Mouse (Mus musculus) B cell, adult 2 months (primary cell): ENCODE measurements around the gene Mpdz.

Experiments used
- DNase-seq, 2 experiments: peaks; one replicate each; pipeline ENCODE4 v3.0.0; 2022

Mpdz gene

DNA sequence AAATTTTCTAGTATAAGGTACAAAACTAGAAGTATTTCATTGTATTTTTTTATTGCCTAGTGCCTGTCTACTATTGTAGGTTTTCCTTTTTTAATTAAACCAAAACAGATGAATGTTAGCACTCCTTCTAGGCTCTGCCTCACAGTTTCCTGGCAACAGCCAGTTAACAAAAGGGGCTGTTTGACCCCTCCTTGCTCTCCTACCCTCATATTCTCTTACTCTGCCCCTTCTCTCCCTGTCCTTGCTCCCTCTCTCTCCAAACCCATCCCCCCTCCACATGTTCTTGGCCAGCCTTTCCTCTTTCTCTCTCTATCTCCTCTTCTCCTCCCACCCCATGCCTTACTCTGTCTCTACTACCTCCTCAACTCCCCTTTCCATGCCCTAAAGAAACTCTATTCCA is 53.4 kb downstream of the Mpdz start:
- DNase-seq, result no peak

DNA sequence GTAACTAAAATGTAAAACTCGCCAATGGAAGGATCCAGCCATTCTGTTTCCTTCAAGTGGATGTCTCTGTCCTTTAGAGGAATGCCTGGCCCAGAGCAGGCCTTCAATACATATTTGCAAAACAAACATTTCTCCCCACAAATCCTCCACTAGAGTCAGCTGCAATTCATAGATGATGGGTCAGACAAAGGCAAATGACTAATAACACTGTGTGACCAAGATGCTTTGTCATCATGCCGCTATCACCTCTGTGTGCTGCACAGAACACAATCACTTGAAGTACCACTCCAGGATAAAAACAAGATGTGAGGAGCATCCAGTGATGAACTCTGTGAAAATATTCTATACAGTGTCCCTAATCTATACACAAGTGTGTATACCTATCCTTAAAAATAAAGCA is 55.0 kb downstream of the Mpdz start:
- no peak for DNase-seq

DNA sequence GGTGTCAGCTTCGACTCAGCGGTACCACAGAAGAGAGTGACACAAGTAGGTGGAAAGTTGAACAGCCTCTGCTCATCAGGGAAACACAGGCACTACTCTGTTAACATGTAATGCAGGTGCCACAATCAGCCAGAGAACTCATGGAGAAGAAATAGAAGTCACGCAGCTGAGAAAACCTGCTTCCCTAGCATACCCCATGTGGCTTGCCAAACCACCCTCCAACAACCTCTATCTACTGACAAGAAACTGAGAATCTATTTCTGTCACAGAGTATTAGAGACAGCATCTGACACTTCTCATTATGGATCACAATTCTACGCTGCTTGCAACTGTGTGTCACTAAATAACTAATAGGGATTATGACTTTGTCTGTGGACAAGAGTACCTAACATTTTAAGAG is 70.3 kb downstream of the Mpdz start:
- DNase-seq, result no peak

- DNase-seq, result no peak
These were observed 91.2 kb downstream of the Mpdz start for GRCm38 (mm10) chr4:81351368-81351767.

GRCm38 (mm10) chr4:81348646-81349045 is 94.0 kb downstream of the Mpdz start:
- DNase-seq, result no peak

DNA sequence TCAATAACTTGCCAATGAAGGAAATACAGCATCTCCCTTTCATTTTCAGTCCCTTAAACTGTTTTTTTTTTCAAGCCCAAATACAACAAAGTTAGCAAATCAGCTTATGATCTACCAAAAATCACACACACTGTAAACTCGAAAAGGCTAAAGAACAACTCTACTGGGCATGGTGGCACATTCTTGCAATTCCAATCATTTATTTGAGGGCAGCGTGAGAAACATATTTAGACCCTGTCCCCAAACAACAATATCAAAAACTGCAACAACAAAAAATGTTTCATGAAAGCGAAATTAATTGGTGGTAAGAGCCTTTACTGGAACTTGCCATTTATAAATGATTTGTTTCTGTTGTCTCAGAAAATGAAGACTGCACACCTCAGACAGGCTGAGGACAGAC is 97.5 kb downstream of the Mpdz start:
- DNase-seq, result no peak

DNA sequence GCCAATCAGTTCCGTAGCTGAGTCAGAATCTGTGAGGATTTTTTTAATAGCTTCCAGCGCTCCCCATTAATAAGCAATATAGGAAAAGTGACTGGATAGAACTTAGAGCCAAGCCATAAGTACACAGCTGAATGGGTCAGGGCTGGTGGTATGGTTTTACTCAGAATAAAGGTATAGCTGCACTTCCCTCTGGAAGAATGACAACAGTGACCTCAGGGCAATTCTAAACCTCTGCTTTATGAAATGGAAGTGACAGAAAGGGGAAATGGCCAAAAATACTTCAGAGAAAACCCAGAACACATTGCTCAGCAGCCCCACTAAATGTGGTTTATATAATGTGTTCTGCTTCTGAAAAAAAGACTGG is 109.0 kb downstream of the Mpdz start:
- no peak for DNase-seq

DNA sequence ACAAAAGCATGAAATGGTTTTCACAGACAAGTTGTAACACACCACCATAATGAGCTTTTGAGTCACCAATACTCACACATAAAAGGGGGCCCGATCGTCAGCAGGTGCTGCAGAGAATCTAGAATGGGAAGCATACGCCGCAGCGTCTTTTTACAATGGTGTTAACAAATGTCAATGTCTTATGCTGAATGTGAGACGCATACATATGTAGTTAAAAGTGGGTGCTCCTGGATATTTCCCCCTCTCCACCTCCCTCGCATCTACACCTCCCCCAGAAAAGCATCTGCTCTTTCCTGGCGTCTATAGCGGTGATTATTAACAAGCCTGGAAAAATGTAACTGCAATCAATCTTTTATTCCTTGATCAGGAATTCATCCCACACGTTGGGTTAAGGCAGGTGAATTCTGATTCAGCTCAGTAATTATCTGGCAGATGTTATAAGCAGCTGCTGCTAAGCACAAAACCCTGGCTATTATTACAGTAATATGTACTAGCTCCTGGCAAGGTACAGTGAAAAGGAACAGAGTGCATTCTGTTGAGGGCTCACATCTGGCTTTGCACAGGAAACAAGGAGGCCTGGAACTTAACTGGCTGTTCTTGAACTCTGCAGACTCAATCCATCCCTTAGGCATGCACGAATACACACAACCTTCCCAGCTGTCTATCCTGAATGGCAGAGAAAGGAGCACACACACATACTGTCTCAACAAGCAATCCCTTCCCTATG is 109.6 kb downstream of the Mpdz start:
- no peak for DNase-seq

DNA sequence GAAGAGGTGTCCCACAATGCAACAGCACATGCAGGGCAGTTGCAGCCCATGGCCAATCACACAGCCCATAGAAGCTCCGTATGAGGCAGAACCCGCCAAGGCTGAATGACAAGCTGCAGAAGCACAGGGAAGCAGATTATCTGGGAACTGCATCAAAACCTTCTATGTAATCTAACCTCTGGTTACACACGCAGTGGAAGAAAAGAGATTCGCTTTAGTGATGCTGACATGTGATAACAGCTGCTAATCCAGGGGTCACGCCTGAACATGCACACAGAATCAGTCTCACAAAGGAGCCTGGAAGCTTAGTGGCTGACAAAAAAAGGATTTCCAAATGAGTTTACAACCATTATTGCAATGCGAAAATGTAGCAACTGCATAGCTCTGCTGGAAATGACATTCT is 110.2 kb downstream of the Mpdz start:
- DNase-seq, result no peak

GRCm38 (mm10) chr4:81327694-81328093 is 114.9 kb downstream of the Mpdz start:
- no peak for DNase-seq

- no peak for DNase-seq
These were observed 118.8 kb downstream of the Mpdz start for GRCm38 (mm10) chr4:81323853-81324252.

- no peak for DNase-seq
These were observed 120.4 kb downstream of the Mpdz start for GRCm38 (mm10) chr4:81322232-81322631.

DNA sequence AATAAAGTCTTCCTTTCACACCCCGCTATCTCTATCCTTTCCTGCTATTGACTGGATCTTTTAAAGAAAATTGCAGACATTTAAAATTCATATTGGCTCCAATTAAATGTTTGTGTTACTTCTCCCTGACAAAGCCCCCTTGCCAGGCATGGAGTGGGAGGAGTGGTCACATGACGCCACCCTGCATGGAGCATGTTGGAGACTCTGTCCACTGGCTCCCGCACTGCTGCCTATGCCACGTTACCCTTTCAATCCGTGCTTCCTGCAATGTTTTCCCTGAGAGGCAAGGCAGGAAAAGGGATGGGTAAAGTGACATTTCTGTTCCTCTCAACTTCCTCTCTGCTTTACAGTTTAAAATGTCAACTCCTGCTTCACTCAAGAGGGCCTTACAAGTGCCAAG is 128.0 kb downstream of the Mpdz start:
- no peak for DNase-seq

DNA sequence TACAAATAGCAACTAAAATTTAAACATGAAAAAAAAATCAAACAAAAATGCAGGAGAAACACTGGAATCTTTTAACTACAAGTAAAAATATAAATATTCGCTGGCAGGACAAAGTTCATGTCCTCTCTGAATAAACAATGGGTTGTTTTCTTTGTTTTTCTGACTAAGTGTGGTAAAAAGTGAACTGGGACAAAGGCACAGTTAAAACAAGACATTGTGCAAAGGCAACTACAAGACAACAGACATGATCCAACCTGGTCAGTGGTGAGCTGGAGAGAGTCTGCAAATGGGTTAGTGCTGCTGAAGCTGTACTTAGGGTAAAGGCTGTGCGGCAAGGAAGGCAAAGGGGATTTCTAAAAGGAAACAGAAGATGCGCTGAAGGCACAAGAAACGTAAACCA is 129.4 kb downstream of the Mpdz start:
- no peak for DNase-seq

DNA sequence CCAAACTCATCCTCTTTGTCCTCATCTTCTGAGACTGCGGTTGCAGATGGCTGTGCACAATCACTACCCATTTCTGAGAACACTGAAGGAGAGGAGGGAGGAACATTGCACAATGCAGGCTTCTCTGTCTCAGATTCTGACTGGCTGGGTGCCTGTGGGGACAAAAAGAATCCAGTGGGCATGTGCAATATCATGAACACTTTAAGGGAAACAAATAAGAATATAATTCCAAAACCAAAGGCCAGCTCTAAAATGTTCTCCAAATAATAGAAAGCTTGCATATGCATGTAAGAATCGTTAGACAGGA is 132.5 kb downstream of the Mpdz start:
- DNase-seq, result no peak

- DNase-seq, result no peak
These were observed 133.0 kb downstream of the Mpdz start for GRCm38 (mm10) chr4:81309473-81310167.

DNA sequence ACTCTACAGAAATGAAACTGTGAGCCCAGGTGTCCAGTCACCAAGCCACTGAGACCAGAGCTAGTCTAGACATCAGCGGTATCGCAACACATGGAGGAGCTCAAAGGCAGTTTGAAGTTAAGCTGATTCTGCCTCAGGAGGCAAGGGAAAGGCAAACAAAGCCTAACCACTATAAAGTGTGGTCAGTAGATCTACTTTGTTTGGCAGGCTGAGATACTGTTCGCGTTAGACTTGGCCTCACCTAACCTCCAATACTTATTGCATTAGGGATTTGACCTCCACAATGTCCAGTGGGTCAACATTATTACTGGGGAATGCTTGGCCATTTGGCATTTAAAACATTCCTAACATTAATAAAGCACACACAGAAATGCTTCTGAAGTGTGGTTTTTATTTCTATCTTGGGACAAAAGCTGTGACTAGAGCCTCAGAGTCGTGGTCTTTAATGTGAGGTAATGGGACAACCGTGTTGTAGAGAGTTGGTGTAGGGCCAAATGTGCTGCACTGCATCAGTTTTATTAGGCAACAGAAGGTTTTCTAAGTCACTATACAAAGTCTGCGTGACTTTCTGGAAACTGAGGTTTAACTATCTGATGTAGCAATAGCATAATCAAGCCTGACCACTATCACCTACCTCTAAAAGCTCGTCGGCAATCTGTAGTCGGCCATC is 134.9 kb downstream of the Mpdz start:
- DNase-seq, result no peak

GRCm38 (mm10) chr4:81302056-81302455 is 140.6 kb downstream of the Mpdz start:
- DNase-seq, result no peak

DNA sequence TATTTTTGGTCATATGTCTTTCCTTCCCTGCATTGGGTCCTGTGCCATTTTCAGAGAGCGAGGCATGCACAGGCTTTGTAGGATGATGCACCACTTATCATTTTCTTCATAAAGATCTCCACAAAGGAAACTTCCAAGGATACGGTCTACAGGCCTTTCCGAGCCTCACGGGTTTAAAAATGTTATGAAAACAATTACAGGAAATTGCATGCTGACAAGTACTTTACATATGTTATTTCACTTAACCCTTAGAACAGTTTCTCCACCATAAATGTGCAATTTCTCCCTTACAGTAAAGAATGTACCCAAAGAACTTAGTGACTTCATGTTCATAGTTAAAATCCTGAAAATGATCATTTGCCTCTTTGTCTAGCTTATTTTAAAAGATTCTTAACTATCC is 144.2 kb downstream of the Mpdz start:
- DNase-seq, result no peak

DNA sequence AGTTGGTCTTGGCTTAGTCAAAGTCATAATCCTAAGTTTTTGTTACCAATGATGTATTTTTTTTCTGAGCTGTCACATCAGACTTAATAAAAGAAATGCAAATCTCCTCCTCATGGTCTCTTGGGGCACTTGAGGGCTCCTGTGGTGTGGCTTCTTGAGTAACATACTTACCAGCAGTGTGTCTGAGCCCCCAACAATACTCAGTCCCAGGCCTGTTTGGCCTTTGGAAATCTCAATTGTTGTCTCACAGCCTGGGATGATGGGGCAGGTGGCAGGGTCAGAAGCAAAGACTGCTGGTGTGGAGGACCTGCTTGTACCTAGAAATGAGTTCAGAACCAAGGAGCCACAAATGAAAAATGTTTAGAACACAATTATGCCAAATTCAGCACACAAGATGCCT is 149.3 kb downstream of the Mpdz start:
- no peak for DNase-seq

GRCm38 (mm10) chr4:81285564-81285963 is 157.1 kb downstream of the Mpdz start:
- DNase-seq, result no peak

- no peak for DNase-seq
These were observed 159.0 kb downstream of the Mpdz start for GRCm38 (mm10) chr4:81283611-81284010.

- no peak for DNase-seq
These were observed 159.5 kb downstream of the Mpdz start for GRCm38 (mm10) chr4:81283081-81283480.

GRCm38 (mm10) chr4:81280098-81280497 is 162.5 kb downstream of the Mpdz start:
- no peak for DNase-seq

GRCm38 (mm10) chr4:81279451-81279850 is 163.2 kb downstream of the Mpdz start:
- DNase-seq, result no peak
